Mouse (Mus musculus) neural tube, embryonic 14.5 days (tissue): ENCODE measurements around the gene Insrr. TPM values are rescaled to one million over a fixed set of nuclear protein-coding genes. Genes with fewer than 3 reads are reported as not detected.
"Not testable (repeated sequence)": the region's sequence is repeated elsewhere in the genome, so short reads cannot be mapped to it uniquely, and the experiment has no call there.

Experiments used
- ATAC-seq: fragments of 200-750 bp; cut with Nextera tagmentation; 2 replicates; pipeline ENCODE4 v1.8.0; 2017; ENCODE audit warnings: low read depth, mild to moderate bottlenecking, moderate TSS enrichment, moderate library complexity
- H3K27ac ChIP-seq: fragments of 300-500 bp; sonication (generic); 2 replicates; pipeline ENCODE4 v1.5.1; 2014; ENCODE audit warnings: low read depth, mild to moderate bottlenecking, control low read depth, low read length, moderate library complexity, mixed read lengths
- H3K27me3 ChIP-seq: fragments of 300-500 bp; sonication (generic); 2 replicates; pipeline ENCODE4 v1.6.1; 2014; ENCODE audit warnings: low read length; ENCODE audit not compliant: control insufficient read depth, insufficient read depth
- H3K36me3 ChIP-seq: fragments of 300-500 bp; sonication (generic); 2 replicates; pipeline ENCODE4 v1.6.1; 2014; ENCODE audit warnings: low read length, mixed read lengths; ENCODE audit not compliant: control insufficient read depth, insufficient read depth
- H3K4me1 ChIP-seq: fragments of 300-500 bp; sonication (generic); 2 replicates; pipeline ENCODE4 v1.6.1; 2014; ENCODE audit warnings: low read length; ENCODE audit not compliant: control insufficient read depth, insufficient read depth
- H3K4me2 ChIP-seq: fragments of 300-500 bp; sonication (generic); 2 replicates; pipeline ENCODE4 v1.6.1; 2014; ENCODE audit warnings: mild to moderate bottlenecking, low read depth, low read length, control low read depth
- H3K4me3 ChIP-seq: fragments of 300-500 bp; sonication (generic); 2 replicates; pipeline ENCODE4 v1.5.1; 2014; ENCODE audit warnings: low read depth, low read length, control low read depth, mixed read lengths
- H3K9ac ChIP-seq: fragments of 300-500 bp; sonication (generic); replicated peaks from 2 replicates; pipeline ENCODE4 v1.6.1; 2014; ENCODE audit warnings: low read depth, mild to moderate bottlenecking, control low read depth, low read length, mixed read lengths
- H3K9me3 ChIP-seq: fragments of 300-500 bp; sonication (generic); 2 replicates; pipeline ENCODE4 v1.6.1; 2016; ENCODE audit warnings: low read length; ENCODE audit not compliant: control insufficient read depth
- WGBS: fragments of 180-500 bp; shearing (Covaris S2); extraction: QIAGEN DNeasy Blood & Tissue Kit; methylation state at CpG from one replicate; pipeline ENCODE4 v1.1.7; 2014; 5-methylcytosine and 5-hydroxymethylcytosine counted together
- polyA plus RNA-seq: library from polyadenylated mRNA; unstranded; fragments of >200 nt; fragmentation: Nextera tagmentation; extraction: Ambion mirVana; gene quantifications from 2 replicates; pipeline ENCODE4 v1.2.1, GENCODE M21; 2014

Gene Insrr
- polyA plus RNA-seq, 1 experiment from 2014 or later = 0.27 TPM

- Histone ChIP-seq H3K4me3 (no peak overlapping the region), H3K9me3 (no peaks in the 10 kb centered on the region), H3K27me3 (no peaks in the 10 kb centered on the region), H3K27ac (no peak overlapping the region), H3K36me3 (peaks cover 23% of the 10 kb centered on the region; the same call in 1 of the 2 replicates), H3K4me1 (no peaks in the 10 kb centered on the region), H3K9ac (no peak overlapping the region), H3K4me2 (no peak overlapping the region)
- ATAC-seq = no peak; the same call in 1 of the 2 replicates
- WGBS = 63% methylated on average over 7 of the region's 7 CpGs
These were observed 58.2 kb downstream of the Insrr start for GRCm38 (mm10) chr3:87854795-87855568.

DNA sequence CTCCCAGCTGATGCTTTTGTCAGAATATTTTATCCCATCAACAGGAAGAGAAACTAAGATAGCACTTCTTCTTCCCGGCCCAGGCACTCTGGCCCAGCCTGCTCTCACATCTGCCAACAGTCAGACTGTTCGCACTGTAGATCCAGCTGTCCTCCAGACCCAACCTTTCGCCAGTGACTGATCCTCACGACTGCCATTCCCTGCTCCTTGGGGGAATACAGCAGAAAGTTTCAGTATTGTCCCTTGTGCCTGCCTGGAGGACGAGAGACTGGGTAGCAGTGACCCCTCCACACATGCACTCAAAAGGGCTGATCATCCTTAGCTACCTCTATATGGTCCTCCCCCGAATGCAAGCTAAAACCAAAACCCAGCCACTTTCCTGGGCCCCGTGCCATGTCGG lies 59.2 kb downstream of the Insrr start:
- ATAC-seq = no peak
- H3K4me1 ChIP-seq = no peaks in the 10 kb centered on the region
- H3K9me3 ChIP-seq = no peaks in the 10 kb centered on the region
- no peak overlapping the region for H3K9ac ChIP-seq
- 92% methylated on average over 8 of the region's 8 CpGs for WGBS
- no peak overlapping the region for H3K4me3 ChIP-seq
- no peak overlapping the region for H3K27ac ChIP-seq
- no peak overlapping the region for H3K4me2 ChIP-seq
- peaks cover 26% of the 10 kb centered on the region for H3K36me3 ChIP-seq
- no peaks in the 10 kb centered on the region for H3K27me3 ChIP-seq

DNA sequence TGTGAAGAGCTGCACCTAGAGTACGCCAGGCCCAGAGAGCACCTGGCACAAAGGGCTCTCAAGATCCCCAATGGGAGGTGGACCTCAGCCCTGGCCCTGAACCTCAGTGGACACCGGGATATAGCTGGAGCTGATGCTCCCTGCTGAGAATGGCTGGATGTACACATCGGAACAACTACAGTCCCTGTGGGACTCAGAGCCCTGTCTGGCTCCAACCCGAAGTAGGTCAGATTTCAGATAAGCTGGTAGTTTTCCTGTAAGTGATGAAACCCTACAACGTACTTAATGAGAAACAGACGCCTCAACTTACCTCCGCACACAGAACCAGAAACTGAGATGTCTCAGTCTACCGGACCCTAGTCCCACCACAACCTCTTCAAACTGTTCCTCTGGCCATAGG lies 60.9 kb downstream of the Insrr start:
- Histone ChIP-seq H3K4me2 (no peak overlapping the region), H3K27me3 (no peaks in the 10 kb centered on the region)

DNA sequence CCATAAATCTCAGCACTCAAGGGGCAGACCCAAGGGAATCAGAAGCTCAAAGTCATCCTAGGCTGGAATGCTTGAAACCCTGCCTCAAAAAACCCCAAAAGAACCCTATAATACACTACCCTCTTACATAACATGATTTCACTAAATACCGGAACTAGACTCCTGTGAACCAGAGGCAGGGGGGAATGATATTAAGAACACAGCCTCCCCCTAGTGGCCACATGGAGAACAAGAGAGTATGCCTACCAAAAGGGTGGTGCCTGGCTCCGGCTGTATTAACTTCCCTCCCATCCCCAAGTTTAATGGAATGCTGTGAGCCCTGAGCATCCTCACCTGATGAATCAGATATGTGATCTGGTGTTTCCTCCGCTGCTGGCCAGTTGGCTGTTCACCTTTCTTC lies 63.1 kb downstream of the Insrr start:
- no peaks in the 10 kb centered on the region for H3K4me1 ChIP-seq
- peaks cover 48% of the 10 kb centered on the region for H3K36me3 ChIP-seq
- no peaks in the 10 kb centered on the region for H3K9me3 ChIP-seq
- ATAC-seq = peak; percentile 54; the same call in 1 of the 2 replicates
- no peak overlapping the region for H3K27ac ChIP-seq
- WGBS = 33% methylated on average over 3 of the region's 3 CpGs
- H3K4me2 ChIP-seq = no peak overlapping the region
- H3K9ac ChIP-seq = no peak overlapping the region
- no peak overlapping the region for H3K4me3 ChIP-seq
- no peaks in the 10 kb centered on the region for H3K27me3 ChIP-seq

More for the DNA sequence above, 60.9 kb downstream of the Insrr start:
- Histone ChIP-seq H3K27ac (no peak overlapping the region), H3K4me1 (no peaks in the 10 kb centered on the region), H3K9ac (no peak overlapping the region), H3K36me3 (peaks cover 40% of the 10 kb centered on the region), H3K9me3 (no peaks in the 10 kb centered on the region), H3K4me3 (no peak overlapping the region)
- no peak for ATAC-seq
- WGBS = 95% methylated on average over 8 of the region's 8 CpGs

GRCm38 (mm10) chr3:87864111-87864510 lies 67.4 kb downstream of the Insrr start:
- not testable (repeated sequence) for H3K27ac ChIP-seq

More at GRCm38 (mm10) chr3:87864111-87864510, 67.4 kb downstream of the Insrr start:
- H3K36me3 ChIP-seq = peaks cover 54% of the 10 kb centered on the region
- H3K4me3 ChIP-seq, H3K4me1 ChIP-seq, H3K27me3 ChIP-seq, ATAC-seq, H3K9me3 ChIP-seq, H3K4me2 ChIP-seq, H3K9ac ChIP-seq: not testable (repeated sequence)
- 91% methylated on average over 4 of the region's 4 CpGs for WGBS

Other genes starting within 250 kb of the Insrr start
- 27.1 and 28.6 TPM in 2 replicates for gene Arhgef11, start 179.4 kb upstream of the Insrr start, polyA plus RNA-seq
- gene Lrrc71, start 48.3 kb upstream of the Insrr start, polyA plus RNA-seq = 0.52 and 0.77 TPM in 2 replicates
- 0.80 and 103 TPM in 2 replicates for gene Ntrk1, start 1.8 kb upstream of the Insrr start, polyA plus RNA-seq
- 3.6 and 9.1 TPM in 2 replicates for gene Pear1, start 27.4 kb downstream of the Insrr start, polyA plus RNA-seq
- not detected in 2 replicates for gene Sh2d2a, start 49.8 kb downstream of the Insrr start, polyA plus RNA-seq
- gene Prcc, start 88.7 kb downstream of the Insrr start, polyA plus RNA-seq = 16.0 and 16.9 TPM in 2 replicates
- 128 and 151 TPM in 2 replicates for gene Hdgf, start 109.4 kb downstream of the Insrr start, polyA plus RNA-seq
- gene Mrpl24, start 122.6 kb downstream of the Insrr start, polyA plus RNA-seq = 53.5 and 58.9 TPM in 2 replicates
- gene Isg20l2, start 133.4 kb downstream of the Insrr start, polyA plus RNA-seq = 16.1 and 23.1 TPM in 2 replicates
- gene Rrnad1, start 133.8 kb downstream of the Insrr start, polyA plus RNA-seq = 19.7 and 20.6 TPM in 2 replicates
- gene Crabp2, start 151.7 kb downstream of the Insrr start, polyA plus RNA-seq = 45.5 and 103 TPM in 2 replicates
- 11.1 and 16.7 TPM in 2 replicates for gene Nes, start 174.1 kb downstream of the Insrr start, polyA plus RNA-seq
- 79.5 and 107 TPM in 2 replicates for gene Bcan, start 203.3 kb downstream of the Insrr start, polyA plus RNA-seq
- gene Hapln2, start 230.6 kb downstream of the Insrr start, polyA plus RNA-seq = 0.39 and 0.76 TPM in 2 replicates
- 31.2 and 36.5 TPM in 2 replicates for gene Gpatch4, start 246.2 kb downstream of the Insrr start, polyA plus RNA-seq